Mouse (Mus musculus) ES-Bruce4 (cell line): ENCODE results near the gene Plxnb2.

Source experiments
- CTCF ChIP-seq: IDR thresholded peaks from one replicate; pipeline ENCODE4 v1.8.1; 2011; ENCODE audit warnings: low read depth, low read length
- EP300 ChIP-seq: IDR thresholded peaks from 2 replicates; pipeline ENCODE4 v1.6.1; 2011; ENCODE audit warnings: low read depth, low read length; ENCODE audit not compliant: insufficient read depth
- POLR2A ChIP-seq: IDR thresholded peaks from one replicate; pipeline ENCODE4 v1.8.1; 2011; ENCODE audit warnings: low read length; ENCODE audit not compliant: insufficient read depth

- TF ChIP-seq CTCF (no peak), POLR2A (no peak), EP300 (no peak)
Observed at GRCm38 (mm10) chr15:89122649-89123366, 57.8 kb downstream of the Plxnb2 start, which contains the start of gene Tubgcp6.
